Mouse (Mus musculus): Measurements from ENCODE around the gene Myh14. TPM values are rescaled to one million over a fixed set of nuclear protein-coding genes. Genes with fewer than 3 reads are reported as not detected.

Myh14 gene
- polyA plus RNA-seq, 1 experiment, result 0.01 TPM

DNA sequence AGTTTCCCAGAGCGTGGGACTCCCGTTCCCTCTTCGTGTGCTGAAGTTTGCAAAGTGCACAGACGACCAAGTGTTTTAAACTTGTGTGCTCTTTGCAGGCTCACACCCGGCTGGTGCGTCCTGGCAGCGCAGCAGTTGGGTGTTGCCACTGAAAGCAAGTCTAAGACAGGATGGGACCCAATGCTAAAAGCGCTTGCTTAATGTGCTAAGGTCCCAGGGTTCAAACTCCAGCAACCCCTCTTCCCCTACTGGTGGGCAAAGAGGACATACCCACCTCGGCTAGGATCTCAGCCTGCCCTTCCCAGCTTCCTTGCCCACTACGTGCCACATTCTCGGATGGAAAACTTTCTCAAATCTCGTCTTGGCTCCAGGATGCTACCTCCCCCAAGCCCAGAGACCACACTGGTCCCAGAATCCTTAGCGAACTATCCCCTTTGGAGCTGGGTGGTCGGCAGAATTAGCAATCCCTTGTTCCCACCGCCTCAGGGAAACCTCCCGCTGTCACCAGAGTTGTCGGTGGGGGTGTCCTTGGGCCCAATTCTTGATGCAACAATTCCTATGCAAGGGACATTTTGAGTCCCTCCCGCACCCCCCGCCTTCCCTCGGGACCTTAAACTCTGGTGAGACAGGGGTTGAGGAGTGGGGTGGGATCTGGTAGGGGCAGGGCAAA lies 67.3 kb downstream of the Myh14 start:
- Histone ChIP-seq H3K79me2 (ENCODE audit: control insufficient read depth, insufficient read depth) (no peaks in the 10 kb centered on the region), H3K4me3 (ENCODE audit: insufficient read depth, poor library complexity, severe bottlenecking) (no peak overlapping the region), H3K36me3 (ENCODE audit: control insufficient read depth, insufficient read depth) (no peaks in the 10 kb centered on the region), H3K79me3 (ENCODE audit: low read depth) (no peaks in the 10 kb centered on the region), H3ac (ENCODE audit: control insufficient read depth, insufficient read length, low read depth) (no peak overlapping the region), H3K27me3 (ENCODE audit: control insufficient read depth, insufficient read depth, insufficient read length) (peaks cover 70% of the 10 kb centered on the region)
- no peak for TF ChIP-seq MYOG (IDR thresholded peaks at IDR 0.05; ENCODE audit: control insufficient read depth, extremely low read depth, insufficient read length)
- no peak for TF ChIP-seq USF1 (IDR thresholded peaks at IDR 0.05; ENCODE audit: low read depth)
- TF ChIP-seq MAX (IDR thresholded peaks at IDR 0.05), result no peak
- no peak for TF ChIP-seq CTCF (IDR thresholded peaks at IDR 0.05; ENCODE audit: control insufficient read depth, insufficient read depth, insufficient read length)
- TF ChIP-seq CEBPB (IDR thresholded peaks at IDR 0.05; ENCODE audit: low read depth), result no peak
- no peak for TF ChIP-seq MYOD1 (IDR thresholded peaks at IDR 0.05; ENCODE audit: control insufficient read depth, insufficient read length, low read depth)
- TF ChIP-seq FOSL1 (IDR thresholded peaks at IDR 0.05; ENCODE audit: insufficient read depth, low read length, poor library complexity, severe bottlenecking), result no peak

DNA sequence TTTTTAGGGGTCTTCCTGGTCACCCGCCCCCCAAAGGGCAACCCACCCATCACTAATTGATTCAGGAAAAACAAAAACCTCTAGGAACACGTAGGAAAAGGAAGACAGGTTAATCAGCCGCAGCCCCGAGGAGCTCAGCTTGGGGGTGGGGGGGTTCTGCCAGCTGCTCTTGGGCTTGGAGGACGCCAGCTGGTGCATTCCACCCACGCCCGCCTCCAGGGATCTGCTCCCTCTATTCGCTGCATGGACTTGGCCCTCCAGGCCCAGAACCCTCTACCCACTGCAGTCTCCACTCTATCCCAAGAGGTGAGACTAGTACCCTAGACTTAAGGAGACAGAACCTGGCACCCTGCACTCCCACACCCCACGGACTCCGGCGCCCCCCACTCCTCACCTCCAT lies 68.2 kb downstream of the Myh14 start:
- no peak for TF ChIP-seq USF1 (IDR thresholded peaks at IDR 0.05; ENCODE audit: low read depth)
- no peak for TF ChIP-seq CTCF (IDR thresholded peaks at IDR 0.05; ENCODE audit: control insufficient read depth, insufficient read depth, insufficient read length)
- TF ChIP-seq MYOG (IDR thresholded peaks at IDR 0.05; ENCODE audit: control insufficient read depth, extremely low read depth, insufficient read length), result no peak
- Histone ChIP-seq H3K36me3 (ENCODE audit: control insufficient read depth, insufficient read depth) (no peaks in the 10 kb centered on the region), H3ac (ENCODE audit: control insufficient read depth, insufficient read length, low read depth) (no peak overlapping the region), H3K4me3 (ENCODE audit: insufficient read depth, poor library complexity, severe bottlenecking) (no peak overlapping the region), H3K79me2 (ENCODE audit: control insufficient read depth, insufficient read depth) (no peaks in the 10 kb centered on the region), H3K27me3 (ENCODE audit: control insufficient read depth, insufficient read depth, insufficient read length) (peaks cover 71% of the 10 kb centered on the region), H3K79me3 (ENCODE audit: low read depth) (no peaks in the 10 kb centered on the region)

DNA sequence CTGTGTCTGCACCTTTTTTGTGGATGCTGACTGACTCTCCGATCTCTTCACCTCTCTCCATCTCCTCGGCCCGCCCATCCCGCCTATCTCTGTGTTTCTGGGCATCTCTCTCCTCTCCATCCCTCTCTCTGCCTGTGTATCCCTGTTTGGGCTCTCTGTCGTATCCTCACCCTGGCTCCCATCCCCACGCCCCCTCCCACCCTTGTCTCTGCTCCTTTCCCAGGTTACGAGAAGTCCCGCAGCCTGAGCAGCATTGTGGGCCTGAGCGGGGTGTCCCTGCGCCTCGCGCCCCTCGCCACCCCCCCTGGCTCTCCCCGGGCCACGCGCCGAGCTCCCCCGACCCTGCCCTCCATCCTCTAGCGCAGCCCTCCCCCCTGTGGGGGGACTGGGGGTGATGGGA lies 69.0 kb downstream of the Myh14 start:
- H3K36me3 ChIP-seq (ENCODE audit: control insufficient read depth, insufficient read depth), result no peaks in the 10 kb centered on the region
- no peak overlapping the region for H3ac ChIP-seq (ENCODE audit: control insufficient read depth, insufficient read length, low read depth)
- H3K4me3 ChIP-seq (ENCODE audit: insufficient read depth, poor library complexity, severe bottlenecking), result no peak overlapping the region
- TF ChIP-seq MAX (IDR thresholded peaks at IDR 0.05), result no peak
- no peak for TF ChIP-seq USF1 (IDR thresholded peaks at IDR 0.05; ENCODE audit: low read depth)
- no peak for TF ChIP-seq MYOD1 (IDR thresholded peaks at IDR 0.05; ENCODE audit: control insufficient read depth, insufficient read length, low read depth)
- TF ChIP-seq MYOG (IDR thresholded peaks at IDR 0.05; ENCODE audit: control insufficient read depth, extremely low read depth, insufficient read length), result no peak
- no peak for TF ChIP-seq CTCF (IDR thresholded peaks at IDR 0.05; ENCODE audit: control insufficient read depth, insufficient read depth, insufficient read length)
- TF ChIP-seq FOSL1 (IDR thresholded peaks at IDR 0.05; ENCODE audit: insufficient read depth, low read length, poor library complexity, severe bottlenecking), result no peak
- no peak for TF ChIP-seq CEBPB (IDR thresholded peaks at IDR 0.05; ENCODE audit: low read depth)
- H3K79me2 ChIP-seq (ENCODE audit: control insufficient read depth, insufficient read depth), result no peaks in the 10 kb centered on the region
- H3K27me3 ChIP-seq (ENCODE audit: control insufficient read depth, insufficient read depth, insufficient read length), result peaks cover 71% of the 10 kb centered on the region
- no peaks in the 10 kb centered on the region for H3K79me3 ChIP-seq (ENCODE audit: low read depth)

GRCm38 (mm10) chr7:44600691-44601262 lies 69.9 kb downstream of the Myh14 start:
- no peak for TF ChIP-seq MYOG (IDR thresholded peaks at IDR 0.05; ENCODE audit: control insufficient read depth, extremely low read depth, insufficient read length)
- H3K27me3 ChIP-seq (ENCODE audit: control insufficient read depth, insufficient read depth, insufficient read length), result peaks cover 62% of the 10 kb centered on the region
- H3K79me3 ChIP-seq (ENCODE audit: low read depth), result no peaks in the 10 kb centered on the region

DNA sequence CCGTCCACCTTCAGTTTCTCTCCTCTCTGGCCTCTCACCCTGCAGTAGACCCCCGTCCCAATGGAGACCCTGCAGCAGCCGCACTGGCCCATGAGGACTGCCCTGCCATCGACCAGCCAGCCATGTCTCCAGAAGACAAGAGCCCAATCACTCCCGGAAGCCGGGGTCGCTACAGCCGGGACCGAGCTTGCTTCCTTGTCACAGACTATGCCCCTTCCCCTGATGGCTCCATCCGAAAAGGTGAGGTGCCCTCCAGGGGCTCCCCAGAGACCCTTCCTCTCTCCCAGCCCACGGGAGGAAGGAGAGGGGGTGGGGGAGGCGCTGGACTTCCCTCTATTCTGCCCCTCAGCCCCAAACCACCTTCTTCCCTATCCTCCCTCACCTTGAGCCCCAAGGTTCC lies 72.3 kb downstream of the Myh14 start:
- TF ChIP-seq CEBPB (IDR thresholded peaks at IDR 0.05; ENCODE audit: low read depth) (no peak), MYOD1 (IDR thresholded peaks at IDR 0.05; ENCODE audit: control insufficient read depth, insufficient read length, low read depth) (no peak), MAX (IDR thresholded peaks at IDR 0.05) (no peak), MYOG (IDR thresholded peaks at IDR 0.05; ENCODE audit: control insufficient read depth, extremely low read depth, insufficient read length) (no peak), CTCF (IDR thresholded peaks at IDR 0.05; ENCODE audit: control insufficient read depth, insufficient read depth, insufficient read length) (no peak), FOSL1 (IDR thresholded peaks at IDR 0.05; ENCODE audit: insufficient read depth, low read length, poor library complexity, severe bottlenecking) (no peak), USF1 (IDR thresholded peaks at IDR 0.05; ENCODE audit: low read depth) (no peak)
- Histone ChIP-seq H3K79me3 (ENCODE audit: low read depth) (no peaks in the 10 kb centered on the region), H3ac (ENCODE audit: control insufficient read depth, insufficient read length, low read depth) (no peak overlapping the region), H3K79me2 (ENCODE audit: control insufficient read depth, insufficient read depth) (no peaks in the 10 kb centered on the region), H3K4me3 (ENCODE audit: insufficient read depth, poor library complexity, severe bottlenecking) (no peak overlapping the region), H3K36me3 (ENCODE audit: control insufficient read depth, insufficient read depth) (no peaks in the 10 kb centered on the region), H3K27me3 (ENCODE audit: control insufficient read depth, insufficient read depth, insufficient read length) (peaks cover 52% of the 10 kb centered on the region)

More at GRCm38 (mm10) chr7:44600691-44601262, 69.9 kb downstream of the Myh14 start:
- H3K79me2 ChIP-seq (ENCODE audit: control insufficient read depth, insufficient read depth), result no peaks in the 10 kb centered on the region
- H3K36me3 ChIP-seq (ENCODE audit: control insufficient read depth, insufficient read depth), result no peaks in the 10 kb centered on the region
- H3ac ChIP-seq (ENCODE audit: control insufficient read depth, insufficient read length, low read depth), result no peak overlapping the region
- H3K4me3 ChIP-seq (ENCODE audit: insufficient read depth, poor library complexity, severe bottlenecking), result no peak overlapping the region

- Histone ChIP-seq H3K27me3 (ENCODE audit: control insufficient read depth, insufficient read depth, insufficient read length) (peaks cover 46% of the 10 kb centered on the region), H3K79me3 (ENCODE audit: low read depth) (no peaks in the 10 kb centered on the region), H3K79me2 (ENCODE audit: control insufficient read depth, insufficient read depth) (no peaks in the 10 kb centered on the region), H3K4me3 (ENCODE audit: insufficient read depth, poor library complexity, severe bottlenecking) (no peak overlapping the region), H3ac (ENCODE audit: control insufficient read depth, insufficient read length, low read depth) (no peak overlapping the region), H3K36me3 (ENCODE audit: control insufficient read depth, insufficient read depth) (no peaks in the 10 kb centered on the region)
- no peak for TF ChIP-seq USF1 (IDR thresholded peaks at IDR 0.05; ENCODE audit: low read depth)
- no peak for TF ChIP-seq MYOG (IDR thresholded peaks at IDR 0.05; ENCODE audit: control insufficient read depth, extremely low read depth, insufficient read length)
- TF ChIP-seq MYOD1 (IDR thresholded peaks at IDR 0.05; ENCODE audit: control insufficient read depth, insufficient read length, low read depth), result no peak
- no peak for TF ChIP-seq FOSL1 (IDR thresholded peaks at IDR 0.05; ENCODE audit: insufficient read depth, low read length, poor library complexity, severe bottlenecking)
Observed at GRCm38 (mm10) chr7:44597666-44598065, 73.0 kb downstream of the Myh14 start.

Data from C2C12 (cell line).